In genomic region chr9:75187646-75188260, GRCm38 (mm10) we compare ENCODE assay signal across 23 mouse cellular contexts.
A peak's percentile ranks its signal among the peaks of the same experiment; 100 is the strongest.
DNase-seq lines count a peak whose midpoint lies in the region; ATAC-seq lines count a peak whose summit lies in the region.
"Had no signal": no experiment of that assay in that cellular context is flagged by ENCODE, and none has a peak within 500 bp of the region (broad histone marks: within the 10 kb centered on the region; RNA-seq: fewer than 3 reads in every experiment).

No protein-coding gene starts in this region.

- no peak for DNase-seq in frontal cortex, postnatal 14 days (ENCODE audit: low spot score in 2 of 2)
- DNase-seq in brain, adult 2 months (ENCODE audit: low read depth, low spot score) = peak; percentile 88
- DNase-seq in cerebellum, adult 18-20 months = peak; percentile 59 to 75
- peak; percentile 59 to 74 for DNase-seq in cerebellum, postnatal 10 days
- DNase-seq in testis, postnatal 10 days (ENCODE audit: low spot score) = no peak
- no peak for DNase-seq in spleen, postnatal 36 days (ENCODE audit: low spot score in 2 of 2)
- DNase-seq in embryo, embryonic 10.5 days (ENCODE audit: low spot score) = no peak
- DNase-seq: adrenal gland, adult 8-10 months; forebrain, postnatal 0 days; gastrocnemius, postnatal 14 days; heart, adult 18-20 months; heart, postnatal 4 days; kidney, adult 9 months; kidney, postnatal 10 days; liver, embryonic 13.5 days; lung, adult 18-20 months; lung, postnatal 4 days; retina, postnatal 1 day; right cerebral cortex, postnatal 4 days had no signal

- ATAC-seq in frontal cortex, adult (ENCODE audit: low TSS enrichment) = peak; percentile 79
- ATAC-seq: forebrain, postnatal 0 days; intestine, postnatal 0 days; lung, postnatal 0 days; midbrain, embryonic 15.5 days had no signal

Comparison
In these comparisons a context has a peak if more than half of its experiments do, and no peak if none do; other contexts are left out.
1. DNase-seq: peak in brain, adult 2 months (single experiment), cerebellum, adult 18-20 months (2 of 2) and cerebellum, postnatal 10 days (2 of 2); none in frontal cortex, postnatal 14 days (0 of 2), testis, postnatal 10 days (single experiment), spleen, postnatal 36 days (0 of 2) and embryo, embryonic 10.5 days (single experiment).